Mouse (Mus musculus): Measurements from ENCODE around the gene Auts2. TPM values are rescaled to one million over a fixed set of nuclear protein-coding genes. Genes with fewer than 3 reads are reported as not detected.

The Auts2 gene
- polyA plus RNA-seq, 1 experiment from 2014 or later: 57.8 TPM

DNA sequence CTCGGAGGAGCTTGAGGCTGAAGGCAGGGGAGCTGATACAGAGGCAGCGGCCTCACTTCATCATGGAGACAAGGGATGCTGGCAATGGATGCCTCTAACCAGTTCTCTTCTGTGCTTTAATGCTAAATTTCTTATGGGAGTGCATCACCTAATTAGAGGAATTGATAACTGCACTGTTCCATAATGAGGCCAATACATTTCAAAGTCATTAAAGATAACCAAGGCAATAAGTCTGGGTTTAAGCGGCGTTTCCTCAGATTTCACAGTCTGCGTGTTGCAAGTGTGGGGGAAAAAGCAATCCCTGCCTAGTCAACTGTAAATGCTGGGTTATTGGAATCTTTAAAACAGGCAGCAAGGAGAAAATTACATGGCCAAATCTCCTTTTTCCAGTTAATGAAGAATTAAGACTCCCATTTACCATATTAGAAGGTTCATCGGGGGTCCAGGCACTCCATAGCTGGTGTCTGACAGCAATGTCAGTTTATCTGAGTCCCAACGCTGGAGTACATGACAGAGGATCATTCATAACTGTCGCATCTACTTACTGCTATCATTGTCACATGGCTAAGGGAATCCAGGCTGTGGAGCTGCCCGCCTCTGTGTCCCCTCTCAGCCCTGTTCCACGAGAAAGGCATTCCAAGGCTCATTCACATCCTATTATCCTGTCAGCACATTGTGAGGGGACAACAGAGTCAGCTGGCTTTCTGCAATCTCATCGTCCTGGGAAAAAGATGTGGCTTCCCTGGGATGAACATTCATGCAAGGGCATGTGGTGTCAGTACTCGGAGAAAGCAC is 623.0 kb downstream of the Auts2 start:
- DNase-seq (ENCODE audit: low spot score): no peak
- no peaks in the 10 kb centered on the region for H3K9me3 ChIP-seq (replicated peaks)
- H3K4me1 ChIP-seq: peaks cover 40% of the 10 kb centered on the region
- H3K27me3 ChIP-seq (ENCODE audit: low read depth, poor library complexity, severe bottlenecking): no peaks in the 10 kb centered on the region
- no peak overlapping the region for H3K27ac ChIP-seq
- no peak overlapping the region for H3K4me3 ChIP-seq
- 72% methylated on average over 12 of the region's 12 CpGs for WGBS
- no peaks in the 10 kb centered on the region for H3K36me3 ChIP-seq

DNA sequence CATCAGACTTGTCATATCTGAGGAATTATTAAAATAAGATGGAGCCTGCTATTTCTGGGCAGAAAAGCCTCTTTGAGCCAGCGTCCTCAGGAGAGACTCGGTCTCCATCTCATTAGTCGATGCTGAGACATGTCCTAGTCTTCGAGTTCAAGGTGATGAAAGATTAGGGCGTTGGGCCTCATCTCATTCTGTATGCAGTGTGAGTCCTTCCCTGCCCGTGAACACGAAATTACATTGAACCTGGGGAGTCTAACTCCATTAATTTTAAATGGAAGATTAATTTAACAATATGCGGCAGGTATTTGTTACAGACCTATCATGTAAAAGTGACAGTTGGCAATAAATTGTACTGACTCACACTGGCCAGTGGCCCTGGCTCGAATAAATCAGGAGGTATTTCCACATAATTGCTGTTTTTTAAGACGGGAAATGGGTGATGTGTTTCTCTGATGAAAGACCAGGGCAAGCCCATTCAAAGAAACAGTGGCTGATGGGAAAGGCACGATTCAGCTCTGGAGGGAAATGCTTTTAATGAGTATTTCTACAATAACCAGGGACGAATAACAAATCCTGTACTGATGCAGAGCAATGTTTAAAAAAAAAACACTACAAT is 626.2 kb downstream of the Auts2 start:
- peaks cover 46% of the 10 kb centered on the region for H3K4me1 ChIP-seq
- H3K27me3 ChIP-seq (ENCODE audit: low read depth, poor library complexity, severe bottlenecking): no peaks in the 10 kb centered on the region
- H3K4me3 ChIP-seq: no peak overlapping the region
- WGBS: 54% methylated on average over 12 of the region's 12 CpGs
- no peak for DNase-seq (ENCODE audit: low spot score)
- H3K9me3 ChIP-seq (replicated peaks): no peaks in the 10 kb centered on the region
- no peaks in the 10 kb centered on the region for H3K36me3 ChIP-seq
- H3K27ac ChIP-seq: no peak overlapping the region

DNA sequence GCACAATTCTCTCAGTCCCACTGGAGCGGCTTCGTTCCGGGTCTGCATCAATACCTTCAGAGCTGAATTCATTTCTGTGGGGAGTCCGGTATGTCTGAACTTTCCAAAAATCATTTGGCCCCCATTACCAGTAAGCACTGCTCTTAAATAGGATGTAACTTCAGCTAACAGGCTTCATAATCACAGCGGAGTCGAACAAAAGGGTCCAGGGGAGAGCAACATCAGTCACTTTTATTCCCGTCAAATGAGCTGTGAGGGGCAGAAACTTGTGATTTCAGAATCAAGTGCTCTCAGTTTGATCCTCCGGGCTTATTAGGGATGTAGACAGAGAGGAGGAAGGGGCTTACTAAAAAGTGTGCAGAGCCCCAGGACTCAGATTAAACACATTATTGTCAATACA is 629.6 kb downstream of the Auts2 start:
- H3K9me3 ChIP-seq (replicated peaks): no peaks in the 10 kb centered on the region; the same call in 1 of the 2 replicates
- 80% methylated on average over 8 of the region's 8 CpGs for WGBS
- H3K27me3 ChIP-seq (ENCODE audit: low read depth, poor library complexity, severe bottlenecking): no peaks in the 10 kb centered on the region
- DNase-seq (ENCODE audit: low spot score): no peak
- no peak overlapping the region for H3K4me3 ChIP-seq
- H3K27ac ChIP-seq: no peak overlapping the region
- H3K4me1 ChIP-seq: peaks cover 31% of the 10 kb centered on the region
- no peaks in the 10 kb centered on the region; the same call in 1 of the 2 replicates for H3K36me3 ChIP-seq

- H3K36me3 ChIP-seq: no peaks in the 10 kb centered on the region; the same call in 1 of the 2 replicates
- H3K9me3 ChIP-seq (replicated peaks): no peaks in the 10 kb centered on the region; the same call in 1 of the 2 replicates
- peaks cover 27% of the 10 kb centered on the region for H3K4me1 ChIP-seq
- no peak overlapping the region for H3K27ac ChIP-seq
- no peaks in the 10 kb centered on the region for H3K27me3 ChIP-seq (ENCODE audit: low read depth, poor library complexity, severe bottlenecking)
- whole genome bisulfite sequencing: 78% methylated on average over 1 of the region's 1 CpGs
- no peak overlapping the region for H3K4me3 ChIP-seq
- DNase-seq (ENCODE audit: low spot score): no peak
Observed at GRCm38 (mm10) chr5:131912983-131913382, 630.2 kb downstream of the Auts2 start.

DNA sequence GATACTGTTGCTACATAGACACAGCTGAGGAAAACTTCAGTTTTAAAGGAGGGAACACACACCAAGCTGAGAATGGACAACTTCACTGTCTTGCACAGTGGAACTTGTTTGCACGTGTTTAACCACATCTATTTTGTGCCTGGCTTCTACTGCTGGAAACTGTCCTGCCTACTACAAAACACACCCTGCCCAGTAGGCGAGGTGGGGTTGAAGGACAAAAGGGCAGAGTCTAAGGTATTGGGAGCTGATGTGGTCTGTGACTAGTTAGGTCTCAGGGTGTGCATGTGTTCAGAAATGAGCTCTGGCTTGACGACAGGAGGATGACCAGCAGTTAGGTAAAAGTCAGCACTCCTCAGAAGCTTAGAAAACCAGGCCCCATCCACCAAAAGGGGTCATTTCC is 636.8 kb downstream of the Auts2 start:
- WGBS: 83% methylated on average over 3 of the region's 3 CpGs
- H3K4me1 ChIP-seq: peaks cover 26% of the 10 kb centered on the region
- no peak for DNase-seq (ENCODE audit: low spot score)
- no peaks in the 10 kb centered on the region; the same call in 1 of the 2 replicates for H3K9me3 ChIP-seq (replicated peaks)
- 0 out of 2 replicates have a peak, but pooled peaks cover 5% of the 10 kb centered on the region for H3K27me3 ChIP-seq (ENCODE audit: low read depth, poor library complexity, severe bottlenecking)
- no peak overlapping the region for H3K27ac ChIP-seq
- no peak overlapping the region for H3K4me3 ChIP-seq
- no peaks in the 10 kb centered on the region; the same call in 1 of the 2 replicates for H3K36me3 ChIP-seq

- H3K9me3 ChIP-seq (replicated peaks): no peaks in the 10 kb centered on the region; the same call in 1 of the 2 replicates
- H3K36me3 ChIP-seq: no peaks in the 10 kb centered on the region; the same call in 1 of the 2 replicates
- no peak for DNase-seq (ENCODE audit: low spot score)
- peaks cover 14% of the 10 kb centered on the region; the same call in 1 of the 2 replicates for H3K27me3 ChIP-seq (ENCODE audit: low read depth, poor library complexity, severe bottlenecking)
- no peak overlapping the region for H3K4me3 ChIP-seq
- 19% methylated on average over 10 of the region's 10 CpGs for WGBS
- H3K4me1 ChIP-seq: peaks cover 26% of the 10 kb centered on the region
- no peak overlapping the region for H3K27ac ChIP-seq
Observed at GRCm38 (mm10) chr5:131904478-131904877, 638.7 kb downstream of the Auts2 start.

DNA sequence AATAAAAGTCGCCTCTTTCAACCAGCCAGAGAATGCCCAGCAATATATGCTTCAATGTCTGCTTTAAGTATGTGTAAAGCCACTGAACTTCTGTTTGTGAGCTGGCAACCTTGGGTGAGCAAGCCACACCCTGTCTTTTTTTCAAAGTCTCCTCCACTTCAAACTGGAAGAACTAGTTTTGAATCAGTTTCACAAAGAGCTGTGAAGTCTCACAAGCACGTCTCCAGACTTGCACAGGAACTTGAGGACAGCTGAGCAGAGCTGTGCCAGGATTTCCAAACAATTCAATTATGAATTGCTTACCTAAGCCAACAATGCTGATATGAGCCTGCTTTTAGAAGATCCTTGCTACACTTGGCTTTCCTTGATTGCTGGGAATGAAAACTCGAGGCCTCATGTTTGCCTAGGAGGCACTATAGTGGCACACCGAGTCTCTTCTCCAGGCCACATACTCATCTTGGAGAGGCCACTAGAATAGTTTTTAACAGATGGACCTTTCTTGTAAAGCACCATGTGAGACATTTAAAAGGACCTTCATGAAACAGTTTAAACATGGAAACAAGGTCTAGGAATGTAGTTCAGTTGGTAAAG is 645.0 kb downstream of the Auts2 start:
- no peaks in the 10 kb centered on the region for H3K36me3 ChIP-seq
- H3K9me3 ChIP-seq (replicated peaks): no peaks in the 10 kb centered on the region
- H3K27ac ChIP-seq: no peak overlapping the region
- no peak for DNase-seq (ENCODE audit: low spot score)
- H3K4me3 ChIP-seq: no peak overlapping the region
- H3K27me3 ChIP-seq (ENCODE audit: low read depth, poor library complexity, severe bottlenecking): peaks cover 14% of the 10 kb centered on the region
- H3K4me1 ChIP-seq: peaks cover 8% of the 10 kb centered on the region
- WGBS: 83% methylated on average over 4 of the region's 4 CpGs

DNA sequence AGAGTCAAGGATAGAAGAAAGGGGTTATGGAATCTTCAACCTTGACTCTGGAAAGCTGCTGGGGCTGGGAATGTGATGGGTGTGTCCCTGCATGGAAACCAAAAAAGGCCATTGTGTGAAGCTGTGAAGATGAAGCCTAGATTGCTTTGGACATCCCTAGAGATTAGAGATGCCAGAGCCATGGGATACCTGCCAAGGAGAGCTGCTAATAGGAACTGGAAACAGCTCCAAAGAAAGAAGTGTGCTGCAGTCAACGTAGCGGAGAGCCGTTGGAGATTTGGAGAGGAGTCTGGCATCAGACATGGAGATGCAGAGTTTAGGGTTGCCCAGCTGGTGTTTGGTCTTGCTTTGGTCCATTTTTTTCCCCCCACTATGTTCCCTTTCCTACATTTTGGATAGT is 656.5 kb downstream of the Auts2 start:
- Histone ChIP-seq H3K4me3 (no peak overlapping the region), H3K27me3 (ENCODE audit: low read depth, poor library complexity, severe bottlenecking) (no peaks in the 10 kb centered on the region), H3K36me3 (no peaks in the 10 kb centered on the region), H3K9me3 (replicated peaks) (no peaks in the 10 kb centered on the region), H3K27ac (no peak overlapping the region), H3K4me1 (peaks cover 7% of the 10 kb centered on the region; the same call in 1 of the 2 replicates)
- 98% methylated on average over 3 of the region's 3 CpGs for WGBS
- DNase-seq (ENCODE audit: low spot score): no peak

DNA sequence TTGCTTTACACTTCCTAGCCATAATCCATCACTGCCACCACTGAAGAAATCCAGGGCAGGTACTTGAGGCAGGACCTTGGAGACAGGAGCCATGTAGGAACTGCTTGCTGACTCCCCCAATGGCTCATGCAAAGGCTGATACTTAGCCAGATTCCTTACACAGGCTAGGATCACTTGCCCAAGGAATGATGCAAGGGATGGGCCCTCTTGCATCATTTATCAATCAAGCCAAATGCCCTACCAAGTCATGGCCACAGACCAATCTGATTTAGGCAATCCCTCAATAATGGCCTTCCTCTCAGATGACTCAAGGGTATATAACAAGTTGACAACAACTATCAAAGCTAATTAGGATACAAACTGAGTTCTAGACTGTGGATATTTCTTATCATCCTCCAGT is 666.6 kb downstream of the Auts2 start:
- no peaks in the 10 kb centered on the region for H3K36me3 ChIP-seq
- no peaks in the 10 kb centered on the region for H3K27me3 ChIP-seq (ENCODE audit: low read depth, poor library complexity, severe bottlenecking)
- no peaks in the 10 kb centered on the region for H3K9me3 ChIP-seq (replicated peaks)
- H3K4me3 ChIP-seq: no peak overlapping the region
- H3K4me1 ChIP-seq: no peaks in the 10 kb centered on the region
- H3K27ac ChIP-seq: no peak overlapping the region
- DNase-seq (ENCODE audit: low spot score): no peak

GRCm38 (mm10) chr5:131875976-131876375 is 667.2 kb downstream of the Auts2 start:
- no peak overlapping the region for H3K4me3 ChIP-seq
- no peak overlapping the region for H3K27ac ChIP-seq
- 82% methylated on average over 4 of the region's 4 CpGs for WGBS
- no peaks in the 10 kb centered on the region for H3K36me3 ChIP-seq
- no peaks in the 10 kb centered on the region for H3K27me3 ChIP-seq (ENCODE audit: low read depth, poor library complexity, severe bottlenecking)
- DNase-seq (ENCODE audit: low spot score): no peak
- H3K4me1 ChIP-seq: 0 out of 2 replicates have a peak, but pooled peaks cover 4% of the 10 kb centered on the region
- no peaks in the 10 kb centered on the region for H3K9me3 ChIP-seq (replicated peaks)

- Histone ChIP-seq H3K4me1 (0 out of 2 replicates have a peak, but pooled peaks cover 4% of the 10 kb centered on the region), H3K9me3 (replicated peaks) (no peaks in the 10 kb centered on the region), H3K27ac (no peak overlapping the region), H3K36me3 (no peaks in the 10 kb centered on the region), H3K27me3 (ENCODE audit: low read depth, poor library complexity, severe bottlenecking) (no peaks in the 10 kb centered on the region), H3K4me3 (no peak overlapping the region)
- DNase-seq (ENCODE audit: low spot score): no peak
- WGBS: 87% methylated on average over 4 of the region's 4 CpGs
Observed at GRCm38 (mm10) chr5:131873116-131873515, 670.0 kb downstream of the Auts2 start.

DNA sequence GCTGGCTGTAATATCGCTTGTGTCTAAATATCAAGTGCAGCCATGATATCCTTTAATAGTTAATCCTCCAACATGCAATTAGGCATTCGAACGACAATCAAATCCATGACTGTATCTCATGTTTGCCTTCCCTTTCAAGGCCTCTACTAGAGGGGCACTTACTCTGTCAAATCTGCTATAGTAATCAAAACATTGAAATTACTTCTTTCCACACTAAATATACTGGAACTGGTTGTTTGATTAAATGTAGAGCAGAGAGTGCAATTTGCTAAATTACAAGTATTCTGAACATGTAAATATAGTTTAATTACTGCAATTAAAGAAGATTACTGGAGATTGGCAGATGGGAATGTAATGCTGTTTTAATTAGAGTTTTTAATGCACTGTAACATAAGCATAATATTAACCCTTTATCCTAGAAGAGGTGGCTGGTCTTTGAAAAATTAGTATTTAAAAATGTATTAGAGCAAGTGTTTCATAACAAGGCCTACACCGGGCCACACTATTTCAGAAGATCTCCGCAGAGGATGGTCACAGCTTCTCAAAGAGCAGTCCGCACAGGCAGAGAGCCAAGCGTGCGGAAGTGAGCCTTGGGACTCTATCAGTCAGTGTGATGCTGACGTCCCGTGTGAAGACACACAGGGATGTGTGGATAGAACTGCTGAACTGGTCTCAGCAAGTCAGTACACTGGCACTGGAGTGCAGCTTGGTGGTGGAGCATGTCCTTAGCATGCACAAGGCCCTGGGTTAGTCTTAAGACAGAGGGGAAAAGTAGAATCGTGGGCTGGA is 673.2 kb downstream of the Auts2 start:
- Histone ChIP-seq H3K36me3 (no peaks in the 10 kb centered on the region), H3K4me3 (no peak overlapping the region), H3K4me1 (peaks cover 23% of the 10 kb centered on the region), H3K27me3 (ENCODE audit: low read depth, poor library complexity, severe bottlenecking) (no peaks in the 10 kb centered on the region), H3K9me3 (replicated peaks) (no peaks in the 10 kb centered on the region), H3K27ac (no peak overlapping the region)
- WGBS: 94% methylated on average over 11 of the region's 11 CpGs
- no peak for DNase-seq (ENCODE audit: low spot score)
